Mouse (Mus musculus): ENCODE data around the gene Dennd1b. TPM values are rescaled to one million over a fixed set of nuclear protein-coding genes. Genes with fewer than 3 reads are reported as not detected.

Gene Dennd1b
- polyA plus RNA-seq, 1 experiment from 2014 or later, result 11.1 TPM

GRCm38 (mm10) chr1:139194428-139195028 lies 231.3 kb downstream of the Dennd1b start:
- Histone ChIP-seq H3K4me1 (peaks cover 38% of the 10 kb centered on the region), H3K4me3 (peak overlapping the region; percentile 13), H3K9me3 (replicated peaks) (no peaks in the 10 kb centered on the region), H3K27me3 (ENCODE audit: low read depth, poor library complexity, severe bottlenecking) (no peaks in the 10 kb centered on the region), H3K27ac (peak overlapping the region; percentile 72), H3K36me3 (no peaks in the 10 kb centered on the region)
- DNase-seq (ENCODE audit: low spot score), result peak; percentile 50
- WGBS, result 15% methylated on average over 5 of the region's 5 CpGs

GRCm38 (mm10) chr1:139203026-139203425 lies 239.8 kb downstream of the Dennd1b start:
- Histone ChIP-seq H3K4me1 (peaks cover 31% of the 10 kb centered on the region), H3K36me3 (no peaks in the 10 kb centered on the region)

GRCm38 (mm10) chr1:139206259-139206658 lies 243.0 kb downstream of the Dennd1b start:
- Histone ChIP-seq H3K4me1 (peaks cover 58% of the 10 kb centered on the region), H3K9me3 (replicated peaks) (no peaks in the 10 kb centered on the region), H3K36me3 (no peaks in the 10 kb centered on the region), H3K27me3 (ENCODE audit: low read depth, poor library complexity, severe bottlenecking) (no peaks in the 10 kb centered on the region), H3K27ac (peak overlapping the region; percentile 51), H3K4me3 (no peak overlapping the region)
- no peak for DNase-seq (ENCODE audit: low spot score)
- 88% methylated on average over 4 of the region's 4 CpGs for WGBS

More at GRCm38 (mm10) chr1:139203026-139203425, 239.8 kb downstream of the Dennd1b start:
- 77% methylated on average over 5 of the region's 5 CpGs for WGBS
- Histone ChIP-seq H3K27ac (no peak overlapping the region), H3K4me3 (no peak overlapping the region), H3K9me3 (replicated peaks) (no peaks in the 10 kb centered on the region), H3K27me3 (ENCODE audit: low read depth, poor library complexity, severe bottlenecking) (no peaks in the 10 kb centered on the region)
- no peak for DNase-seq (ENCODE audit: low spot score)

- Histone ChIP-seq H3K36me3 (no peaks in the 10 kb centered on the region), H3K4me3 (no peak overlapping the region), H3K27me3 (ENCODE audit: low read depth, poor library complexity, severe bottlenecking) (no peaks in the 10 kb centered on the region), H3K4me1 (peaks cover 67% of the 10 kb centered on the region), H3K9me3 (replicated peaks) (no peaks in the 10 kb centered on the region), H3K27ac (0 out of 2 replicates have a peak overlapping the region, but pooled peaks have one; percentile 34)
- 41% methylated on average over 7 of the region's 7 CpGs for WGBS
- DNase-seq (ENCODE audit: low spot score), result no peak
Observed at GRCm38 (mm10) chr1:139209796-139210195, 246.6 kb downstream of the Dennd1b start.

GRCm38 (mm10) chr1:139210505-139210904 lies 247.3 kb downstream of the Dennd1b start:
- H3K4me3 ChIP-seq, result no peak overlapping the region
- 78% methylated on average over 4 of the region's 4 CpGs for WGBS
- no peak for DNase-seq (ENCODE audit: low spot score)
- peaks cover 71% of the 10 kb centered on the region for H3K4me1 ChIP-seq
- peak overlapping the region; percentile 61 for H3K27ac ChIP-seq
- no peaks in the 10 kb centered on the region for H3K36me3 ChIP-seq
- no peaks in the 10 kb centered on the region for H3K27me3 ChIP-seq (ENCODE audit: low read depth, poor library complexity, severe bottlenecking)
- H3K9me3 ChIP-seq (replicated peaks), result no peaks in the 10 kb centered on the region

GRCm38 (mm10) chr1:139215311-139215710 lies 252.1 kb downstream of the Dennd1b start:
- no peaks in the 10 kb centered on the region for H3K27me3 ChIP-seq (ENCODE audit: low read depth, poor library complexity, severe bottlenecking)
- H3K4me1 ChIP-seq, result peaks cover 29% of the 10 kb centered on the region
- no peaks in the 10 kb centered on the region for H3K36me3 ChIP-seq
- H3K9me3 ChIP-seq (replicated peaks), result no peaks in the 10 kb centered on the region
- peak overlapping the region; percentile 58 for H3K27ac ChIP-seq
- WGBS, result 72% methylated on average over 8 of the region's 8 CpGs
- H3K4me3 ChIP-seq, result no peak overlapping the region
- no peak for DNase-seq (ENCODE audit: low spot score)

GRCm38 (mm10) chr1:139223804-139224203 lies 260.6 kb downstream of the Dennd1b start:
- no peaks in the 10 kb centered on the region for H3K9me3 ChIP-seq (replicated peaks)
- peaks cover 8% of the 10 kb centered on the region; the same call in 1 of the 2 replicates for H3K4me1 ChIP-seq
- H3K27ac ChIP-seq, result no peak overlapping the region
- WGBS, result 54% methylated on average over 4 of the region's 4 CpGs
- H3K4me3 ChIP-seq, result no peak overlapping the region
- no peaks in the 10 kb centered on the region for H3K27me3 ChIP-seq (ENCODE audit: low read depth, poor library complexity, severe bottlenecking)
- DNase-seq (ENCODE audit: low spot score), result no peak
- H3K36me3 ChIP-seq, result no peaks in the 10 kb centered on the region

- no peak for DNase-seq (ENCODE audit: low spot score)
- 81% methylated on average over 6 of the region's 6 CpGs for WGBS
Observed at GRCm38 (mm10) chr1:139224309-139224949, 261.2 kb downstream of the Dennd1b start.

More at GRCm38 (mm10) chr1:139224309-139224949, 261.2 kb downstream of the Dennd1b start:
- no peak overlapping the region for H3K27ac ChIP-seq
- no peaks in the 10 kb centered on the region for H3K27me3 ChIP-seq (ENCODE audit: low read depth, poor library complexity, severe bottlenecking)
- H3K4me1 ChIP-seq, result peaks cover 8% of the 10 kb centered on the region; the same call in 1 of the 2 replicates
- H3K9me3 ChIP-seq (replicated peaks), result no peaks in the 10 kb centered on the region
- H3K36me3 ChIP-seq, result no peaks in the 10 kb centered on the region
- no peak overlapping the region for H3K4me3 ChIP-seq

Other genes with a start within 250 kb of the Dennd1b start
- 110 and 114 TPM in 2 replicates for gene Lhx9, start 114.9 kb upstream of the Dennd1b start, polyA plus RNA-seq (2016; fragmentation: Nextera tagmentation; extraction: Ambion mirVana)
- gene 2310009B15Rik, start 106.6 kb upstream of the Dennd1b start, polyA plus RNA-seq (2016; fragmentation: Nextera tagmentation; extraction: Ambion mirVana), result 60.2 and 60.6 TPM in 2 replicates

Measured in limb, embryonic 10.5 days (tissue).